Comparison of ENCODE assay signal across 9 mouse cellular contexts in the genomic region with DNA sequence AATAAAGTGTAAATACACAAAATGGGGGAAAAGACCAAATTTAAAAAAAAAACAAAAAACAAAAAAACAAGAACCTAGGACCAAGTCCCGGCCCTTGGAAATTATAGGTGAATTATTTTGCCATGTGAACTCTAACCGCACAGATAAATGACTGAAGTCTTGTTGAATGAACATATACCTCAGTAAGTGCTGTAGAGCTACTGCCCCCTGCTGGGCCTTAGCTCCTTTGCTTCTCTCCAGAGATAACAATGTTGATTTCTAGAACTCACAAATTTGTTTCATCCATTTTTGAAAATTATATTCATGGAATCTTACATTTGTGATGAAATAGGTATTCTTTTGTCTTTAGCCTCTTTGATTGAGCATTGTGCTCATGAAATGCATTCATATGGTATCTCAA. TPM values are rescaled to one million over a fixed set of nuclear protein-coding genes. Genes with fewer than 3 reads are reported as not detected.
DNase-seq lines count a peak whose midpoint lies in the region; ATAC-seq and TF ChIP-seq lines count a peak whose summit lies in the region.
"Had no signal": no experiment of that assay in that cellular context is flagged by ENCODE, and none has a peak within 500 bp of the region (broad histone marks: within the 10 kb centered on the region; RNA-seq: fewer than 3 reads in every experiment).

No protein-coding gene starts in this region.

- H3K27me3 ChIP-seq in intestine, postnatal 0 days (replicated peaks; ENCODE audit: control insufficient read depth, insufficient read depth, low read length), result no peaks in the 10 kb centered on the region
- no peaks in the 10 kb centered on the region for H3K27me3 ChIP-seq in intestine, embryonic 16.5 days (replicated peaks; ENCODE audit: control insufficient read depth, insufficient read depth, low read length)
- H3K27me3 ChIP-seq in embryonic facial prominence, embryonic 10.5 days (replicated peaks; ENCODE audit: low read depth, poor library complexity, severe bottlenecking), result 0 out of 2 replicates have a peak, but pooled peaks cover 15% of the 10 kb centered on the region
- H3K27me3 ChIP-seq in splenic B cell, adult 2 months (ENCODE audit: control insufficient read depth, insufficient read depth, low read length, poor library complexity, severe bottlenecking), result no peaks in the 10 kb centered on the region
- H3K27me3 ChIP-seq: neural tube, embryonic 12.5 days had no signal

- no peaks in the 10 kb centered on the region for H3K4me1 ChIP-seq in intestine, postnatal 0 days (replicated peaks; ENCODE audit: control insufficient read depth, insufficient read depth, low read length)
- no peaks in the 10 kb centered on the region for H3K4me1 ChIP-seq in intestine, embryonic 16.5 days (ENCODE audit: control insufficient read depth, insufficient read depth, low read length)
- H3K4me1 ChIP-seq in embryonic facial prominence, embryonic 10.5 days, result no peaks in the 10 kb centered on the region
- H3K4me1 ChIP-seq: embryonic facial prominence, embryonic 13.5 days; neural tube, embryonic 12.5 days had no signal

- ATAC-seq in intestine, postnatal 0 days, result no peak
- no peak for ATAC-seq in intestine, embryonic 16.5 days

- no peak overlapping the region for H3K4me2 ChIP-seq in intestine, postnatal 0 days (replicated peaks; ENCODE audit: low read depth)
- no peak overlapping the region for H3K4me2 ChIP-seq in intestine, embryonic 16.5 days (ENCODE audit: low read depth, low read length)
- H3K4me2 ChIP-seq: embryonic facial prominence, embryonic 13.5 days; neural tube, embryonic 12.5 days had no signal

- peak; percentile 71 for TF ChIP-seq CTCF in intestine, postnatal 0 days (IDR thresholded peaks at IDR 0.05; ENCODE audit: low read depth)

- H3K9ac ChIP-seq in intestine, postnatal 0 days (ENCODE audit: low read depth, low read length), result no peak overlapping the region
- no peak overlapping the region for H3K9ac ChIP-seq in intestine, embryonic 16.5 days (ENCODE audit: low read depth, low read length)
- H3K9ac ChIP-seq: embryonic facial prominence, embryonic 13.5 days; neural tube, embryonic 12.5 days had no signal

- H3K27ac ChIP-seq in intestine, postnatal 0 days (ENCODE audit: low read depth, low read length), result no peak overlapping the region
- H3K27ac ChIP-seq in intestine, embryonic 16.5 days (ENCODE audit: low read length), result no peak overlapping the region
- no peak overlapping the region for H3K27ac ChIP-seq in embryonic facial prominence, embryonic 10.5 days (replicated peaks)
- H3K27ac ChIP-seq: embryonic facial prominence, embryonic 13.5 days; neural tube, embryonic 12.5 days had no signal

- H3K36me3 ChIP-seq in intestine, postnatal 0 days (ENCODE audit: control insufficient read depth, insufficient read depth), result no peaks in the 10 kb centered on the region
- H3K36me3 ChIP-seq in intestine, embryonic 16.5 days (ENCODE audit: control insufficient read depth, insufficient read depth, low read length), result no peaks in the 10 kb centered on the region
- no peaks in the 10 kb centered on the region for H3K36me3 ChIP-seq in embryonic facial prominence, embryonic 10.5 days (replicated peaks)
- no peaks in the 10 kb centered on the region for H3K36me3 ChIP-seq in splenic B cell, adult 2 months (ENCODE audit: control insufficient read depth, insufficient read depth, low read length, poor library complexity, severe bottlenecking)
- H3K36me3 ChIP-seq: embryonic facial prominence, embryonic 13.5 days; neural tube, embryonic 12.5 days had no signal

- no peak overlapping the region for H3K4me3 ChIP-seq in intestine, postnatal 0 days (ENCODE audit: low read depth, low read length)
- no peak overlapping the region for H3K4me3 ChIP-seq in intestine, embryonic 16.5 days (ENCODE audit: low read length)
- no peak overlapping the region for H3K4me3 ChIP-seq in embryonic facial prominence, embryonic 10.5 days
- H3K4me3 ChIP-seq: embryonic facial prominence, embryonic 13.5 days; neural tube, embryonic 12.5 days had no signal

- no peaks in the 10 kb centered on the region for H3K9me3 ChIP-seq in intestine, postnatal 0 days (ENCODE audit: control insufficient read depth)
- no peaks in the 10 kb centered on the region for H3K9me3 ChIP-seq in intestine, embryonic 16.5 days (ENCODE audit: control insufficient read depth, low read length)
- H3K9me3 ChIP-seq in embryonic facial prominence, embryonic 10.5 days, result no peaks in the 10 kb centered on the region
- H3K9me3 ChIP-seq: embryonic facial prominence, embryonic 13.5 days; neural tube, embryonic 12.5 days had no signal

- DNase-seq in 3T3-L1 (ENCODE audit: low read depth, low spot score), result peak; percentile 70
- peak; percentile 23 for DNase-seq in B cell, adult 2 months
- peak; percentile 21 for DNase-seq in embryonic facial prominence, embryonic 10.5 days (ENCODE audit: low spot score)
- peak; percentile 32 for DNase-seq in splenic B cell, adult 2 months (ENCODE audit: low read depth, low spot score)
- no peak for DNase-seq in ovary, adult 18-20 months (ENCODE audit: low spot score)

- 71% methylated on average over 2 of the region's 2 CpGs for WGBS in intestine, postnatal 0 days
- WGBS in intestine, embryonic 16.5 days, result 67% methylated on average over 2 of the region's 2 CpGs
- WGBS in embryonic facial prominence, embryonic 10.5 days, result 89% methylated on average over 2 of the region's 2 CpGs

RNA-seq across cellular contexts. Expression of a gene that starts 19.6 kb away (rescaled TPM):
- not detected in 2 replicates for polyA plus RNA-seq in intestine, postnatal 0 days (2015; fragmentation: Nextera tagmentation; extraction: Ambion mirVana)
- polyA plus RNA-seq in intestine, embryonic 16.5 days (2015; fragmentation: Nextera tagmentation; extraction: Ambion mirVana), result not detected in 2 replicates
- polyA plus RNA-seq in embryonic facial prominence, embryonic 10.5 days (2016; fragmentation: Nextera tagmentation; extraction: Ambion mirVana), result 0.25 TPM in 1 of 2 replicates, not detected in the other
- polyA plus RNA-seq: embryonic facial prominence, embryonic 13.5 days; neural tube, embryonic 12.5 days had no signal

RNA-seq across cellular contexts. Expression of a gene that starts 38.1 kb away (rescaled TPM):
- 182 and 193 TPM in 2 replicates for polyA plus RNA-seq in intestine, postnatal 0 days (2015; fragmentation: Nextera tagmentation; extraction: Ambion mirVana)
- 88.3 and 108 TPM in 2 replicates for polyA plus RNA-seq in intestine, embryonic 16.5 days (2015; fragmentation: Nextera tagmentation; extraction: Ambion mirVana)
- polyA plus RNA-seq in embryonic facial prominence, embryonic 10.5 days (2016; fragmentation: Nextera tagmentation; extraction: Ambion mirVana), result 0.15 and 0.31 TPM in 2 replicates
- polyA plus RNA-seq: embryonic facial prominence, embryonic 13.5 days had no signal

RNA-seq across cellular contexts. Expression of a gene that starts 48.3 kb away (rescaled TPM):
- polyA plus RNA-seq in intestine, postnatal 0 days (2015; fragmentation: Nextera tagmentation; extraction: Ambion mirVana), result 0.17 and 0.39 TPM in 2 replicates
- 0.29 and 0.50 TPM in 2 replicates for polyA plus RNA-seq in intestine, embryonic 16.5 days (2015; fragmentation: Nextera tagmentation; extraction: Ambion mirVana)
- 0.84 TPM in 1 of 2 replicates, not detected in the other for polyA plus RNA-seq in embryonic facial prominence, embryonic 10.5 days (2016; fragmentation: Nextera tagmentation; extraction: Ambion mirVana)

Comparison
In these comparisons a context has a peak if more than half of its experiments do, and no peak if none do; other contexts are left out.
1. RNA of a gene that starts 38.1 kb away (polyA plus RNA-seq): 182 to 193 TPM in intestine, postnatal 0 days and 88.3 to 108 TPM in intestine, embryonic 16.5 days; 0.15 to 0.31 TPM in embryonic facial prominence, embryonic 10.5 days; every median in the first group is over 10 times any median in the second.